Mouse (Mus musculus) mesoderm, embryonic 11.5 days (tissue): ENCODE measurements around the gene Sox5.

Experiments
- DNase-seq: peaks from one replicate; pipeline ENCODE4 v3.0.0-alpha.2; 2012; ENCODE audit warnings: low read depth, low spot score

Sox5 gene

DNA sequence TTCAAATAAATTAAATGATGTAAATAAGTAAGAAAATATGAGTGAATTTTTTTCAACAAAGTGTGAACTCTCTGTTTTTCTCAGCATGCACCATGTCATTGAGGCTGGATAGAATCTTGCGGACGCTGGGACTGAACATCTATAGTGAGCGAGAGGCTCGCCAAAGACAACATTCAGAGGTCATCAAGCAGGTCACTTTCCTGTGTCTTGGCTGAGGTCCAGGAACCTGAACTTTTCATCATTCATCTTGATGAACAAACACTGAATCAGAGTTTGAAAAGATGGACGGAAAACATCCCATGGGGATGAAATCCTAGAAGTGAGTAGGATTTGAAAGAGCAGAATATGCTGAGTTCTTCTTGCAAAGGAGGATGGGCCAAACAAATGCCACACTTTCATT lies 729.3 kb downstream of the Sox5 start:
- DNase-seq: peak; percentile 62

DNA sequence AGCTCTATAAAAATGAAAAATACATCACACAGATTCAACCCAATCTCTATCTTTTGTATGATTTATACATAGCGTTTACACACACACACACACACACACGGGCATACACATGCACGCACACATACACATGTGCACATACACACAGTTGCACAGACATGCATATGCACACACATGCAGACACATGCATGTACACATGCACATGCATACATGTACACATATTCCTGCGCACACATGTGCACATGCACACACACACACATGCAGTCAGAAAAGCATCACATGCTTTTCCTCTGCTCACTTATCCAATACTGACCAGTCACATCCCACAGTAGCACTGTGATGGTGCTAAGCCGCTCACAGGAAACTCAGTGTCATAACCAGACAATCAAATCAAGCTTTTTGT lies 730.5 kb downstream of the Sox5 start:
- no peak for DNase-seq

DNA sequence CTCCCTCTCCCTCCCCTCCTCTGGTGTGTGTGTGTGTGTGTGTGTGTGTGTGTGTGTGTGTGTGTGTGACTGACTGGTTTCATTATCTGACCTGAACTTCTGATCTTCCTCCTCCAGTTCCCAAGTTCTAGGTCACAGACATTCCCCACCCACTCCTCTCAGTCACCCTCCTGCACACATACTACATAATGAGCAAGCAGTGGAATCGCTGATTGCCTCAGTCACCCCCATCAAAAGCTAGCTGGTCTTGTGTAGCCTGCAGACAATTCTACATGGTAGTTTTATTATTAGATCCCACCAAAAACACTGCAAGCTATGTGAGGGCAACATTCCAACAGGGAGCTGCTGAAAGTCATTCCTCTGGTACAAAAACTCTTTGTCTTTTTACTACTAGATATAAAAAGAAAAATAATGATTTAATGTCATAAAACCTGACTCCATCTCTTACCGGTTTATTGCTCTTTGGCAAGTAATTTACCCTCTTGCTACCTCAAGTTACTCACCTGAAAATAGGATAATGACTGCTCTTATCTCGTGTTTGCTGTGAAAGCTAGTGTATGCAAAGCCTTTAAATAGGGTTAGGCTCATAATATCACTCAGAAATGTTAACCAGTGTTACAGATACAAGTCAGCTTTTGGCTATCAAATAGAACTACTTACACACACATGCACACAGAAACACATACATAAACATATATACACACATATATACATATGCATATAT lies 733.4 kb downstream of the Sox5 start:
- DNase-seq: no peak

DNA sequence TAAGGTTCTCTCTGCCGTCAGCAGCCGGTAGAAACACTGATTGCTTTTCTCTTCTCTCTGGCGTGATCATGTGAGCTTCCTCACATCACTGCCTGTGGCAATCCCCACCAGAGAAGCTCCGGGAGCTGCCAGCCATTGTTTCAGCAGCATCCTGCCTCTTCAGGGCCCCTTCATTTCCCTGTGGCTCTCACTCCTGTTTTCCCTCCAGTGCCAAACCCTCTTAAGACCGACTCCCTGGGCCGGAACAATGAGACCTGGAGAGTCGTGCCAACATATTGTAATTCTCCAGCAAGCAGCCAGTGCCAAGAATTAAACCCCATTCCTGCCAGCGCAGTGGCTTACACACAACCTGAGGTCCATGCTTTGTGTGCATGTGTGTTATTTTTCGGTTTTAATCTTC lies 736.3 kb downstream of the Sox5 start:
- no peak for DNase-seq

DNA sequence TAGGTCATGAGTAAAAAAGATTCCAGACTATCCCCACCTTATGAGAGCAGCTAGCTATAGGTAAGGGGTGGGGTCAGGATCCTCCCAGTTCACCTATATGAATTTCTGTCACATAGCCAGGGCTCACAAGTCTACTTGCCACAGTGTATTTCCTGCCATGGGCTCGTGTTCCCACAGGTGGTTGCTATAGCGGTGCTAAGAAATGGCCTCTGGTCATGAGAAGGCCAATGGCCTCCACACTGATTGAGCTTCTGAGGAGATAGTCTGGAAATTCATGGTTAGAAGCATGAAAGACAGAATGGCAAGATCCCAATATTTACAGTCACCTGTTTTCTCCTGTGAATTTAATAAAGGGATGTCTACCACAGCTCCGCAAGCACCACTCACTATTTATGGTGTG lies 737.4 kb downstream of the Sox5 start:
- no peak for DNase-seq

DNA sequence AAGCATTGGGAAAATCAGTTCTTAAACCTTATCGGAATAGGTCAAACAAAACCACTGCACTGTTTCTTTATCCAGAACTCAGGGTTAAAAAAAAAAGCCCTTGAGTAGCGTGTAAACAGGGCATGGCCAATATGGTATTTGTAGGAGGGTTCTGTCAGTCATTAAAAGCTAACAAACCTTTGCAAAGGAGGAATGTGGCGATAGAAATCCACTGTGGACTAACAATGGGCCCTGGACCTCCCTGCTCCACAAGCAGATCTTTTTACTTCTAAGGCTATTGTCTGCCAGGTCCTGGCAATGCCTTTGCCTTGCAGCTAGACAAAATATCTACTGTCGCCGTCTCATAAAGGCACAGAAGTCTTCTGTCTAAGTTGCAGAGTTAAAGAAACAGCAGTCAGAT lies 738.8 kb downstream of the Sox5 start:
- peak; percentile 45 for DNase-seq

DNA sequence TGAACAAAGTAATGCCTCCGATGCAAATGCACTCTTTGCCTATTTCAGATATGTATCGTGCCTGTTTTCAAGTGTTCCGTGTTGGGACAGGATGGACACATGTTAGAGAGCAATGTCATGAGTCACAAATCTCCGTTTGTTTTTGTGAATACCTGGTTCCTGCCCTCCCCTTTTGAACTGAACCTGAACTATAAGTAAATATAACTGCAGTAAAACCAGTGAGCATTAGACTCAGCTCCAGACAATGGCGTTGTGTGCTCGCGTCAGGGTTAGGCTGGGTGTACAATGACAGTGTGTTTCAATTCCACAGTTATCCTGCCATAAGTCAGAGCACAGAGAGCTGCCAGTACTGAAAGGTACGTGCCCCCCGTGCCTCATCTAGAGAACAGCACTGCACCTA lies 739.8 kb downstream of the Sox5 start:
- no peak for DNase-seq

DNA sequence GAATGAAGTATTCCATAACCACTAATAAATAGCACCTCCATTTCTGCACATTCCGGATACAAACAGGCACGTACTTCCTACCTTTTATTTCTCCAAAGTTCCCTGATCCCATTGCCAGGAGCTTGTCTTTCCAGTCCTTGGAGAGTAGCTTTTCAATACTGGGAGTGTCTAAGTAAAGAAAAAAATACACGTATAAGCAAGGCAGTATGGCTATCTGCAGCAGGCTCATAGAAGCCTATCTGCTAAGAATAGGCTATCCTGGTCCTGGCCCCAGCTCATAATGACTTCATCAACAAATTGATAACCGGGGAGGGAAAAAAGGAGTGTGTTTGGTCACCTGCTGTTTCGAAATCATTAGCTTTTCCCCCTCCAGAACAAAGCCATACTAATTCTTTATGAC lies 740.6 kb downstream of the Sox5 start:
- no peak for DNase-seq

DNA sequence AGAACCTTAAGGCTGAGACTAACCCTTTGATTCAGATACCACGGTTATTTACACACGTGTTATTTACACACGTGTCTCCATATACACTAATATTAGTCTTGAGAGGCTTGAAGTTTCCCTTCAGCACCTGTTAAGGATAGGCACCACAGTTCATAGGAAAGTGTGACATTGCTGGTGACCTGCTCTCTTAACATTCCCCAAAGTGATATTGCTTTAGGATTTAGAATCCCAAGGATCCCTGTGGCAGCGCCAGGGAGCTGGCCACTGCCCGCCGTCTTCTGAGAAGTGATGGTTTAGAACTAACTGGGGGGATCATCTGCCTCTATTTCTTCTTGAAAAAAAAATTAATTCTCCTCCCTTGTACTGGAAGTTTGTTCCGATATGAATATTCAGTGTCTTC lies 741.4 kb downstream of the Sox5 start:
- no peak for DNase-seq

DNA sequence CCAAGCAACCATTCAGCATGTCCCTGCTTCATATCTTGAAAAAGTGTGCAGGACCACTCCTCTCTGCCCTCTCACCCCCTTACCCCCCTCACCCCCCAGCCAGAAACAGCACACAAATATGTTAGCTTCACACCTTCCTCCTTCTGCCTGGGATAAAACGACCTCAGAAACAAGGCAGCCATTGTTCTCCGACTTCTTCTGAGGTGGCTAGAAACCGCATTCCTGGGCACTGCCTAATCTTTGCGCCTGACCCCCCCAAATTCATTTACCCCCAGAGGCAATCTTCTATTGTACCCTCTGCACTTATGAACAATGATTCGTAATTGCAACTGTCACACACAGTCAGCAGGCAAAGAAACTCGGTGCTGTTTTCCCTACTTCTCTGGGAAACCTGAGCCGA lies 742.6 kb downstream of the Sox5 start:
- DNase-seq: peak; percentile 66

DNA sequence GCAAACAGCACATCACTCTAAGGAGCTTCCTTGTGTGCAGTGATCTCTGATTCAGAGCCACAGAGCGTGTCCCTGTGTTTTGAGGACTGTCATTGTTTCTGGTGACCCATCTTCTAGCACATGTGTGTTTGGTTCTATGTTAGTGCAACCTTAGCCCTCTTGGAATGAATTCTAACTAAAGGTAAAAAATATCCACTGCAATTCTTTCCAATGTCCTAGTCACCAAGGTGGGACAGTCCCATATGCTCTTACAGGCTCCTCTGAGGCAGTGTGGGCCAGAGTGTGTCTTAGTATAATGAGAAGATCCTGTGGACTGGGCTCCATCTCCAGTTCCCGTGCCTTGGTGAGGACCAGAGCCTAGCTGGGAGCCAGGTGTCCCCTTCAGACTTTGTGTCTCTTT lies 748.6 kb downstream of the Sox5 start:
- DNase-seq: no peak

DNA sequence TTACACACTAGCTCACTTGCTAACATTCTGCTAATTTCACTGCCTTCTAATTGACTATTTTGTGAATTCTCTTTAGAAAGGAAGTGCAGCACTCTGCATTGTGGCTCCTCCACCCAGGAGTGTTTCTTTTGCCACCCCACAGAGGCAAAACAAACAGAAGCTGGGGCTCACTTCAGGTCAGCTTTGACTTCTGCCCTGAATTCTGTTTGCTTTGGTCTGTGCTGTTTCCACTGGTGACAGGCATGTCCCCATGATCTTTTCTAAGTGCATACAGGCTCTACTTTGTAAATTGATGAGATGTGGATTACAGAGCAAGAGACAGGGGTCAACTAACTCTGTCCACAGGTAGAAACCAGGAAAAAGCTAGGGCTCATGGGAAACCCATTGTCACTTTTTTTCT lies 764.8 kb downstream of the Sox5 start:
- DNase-seq: no peak

DNA sequence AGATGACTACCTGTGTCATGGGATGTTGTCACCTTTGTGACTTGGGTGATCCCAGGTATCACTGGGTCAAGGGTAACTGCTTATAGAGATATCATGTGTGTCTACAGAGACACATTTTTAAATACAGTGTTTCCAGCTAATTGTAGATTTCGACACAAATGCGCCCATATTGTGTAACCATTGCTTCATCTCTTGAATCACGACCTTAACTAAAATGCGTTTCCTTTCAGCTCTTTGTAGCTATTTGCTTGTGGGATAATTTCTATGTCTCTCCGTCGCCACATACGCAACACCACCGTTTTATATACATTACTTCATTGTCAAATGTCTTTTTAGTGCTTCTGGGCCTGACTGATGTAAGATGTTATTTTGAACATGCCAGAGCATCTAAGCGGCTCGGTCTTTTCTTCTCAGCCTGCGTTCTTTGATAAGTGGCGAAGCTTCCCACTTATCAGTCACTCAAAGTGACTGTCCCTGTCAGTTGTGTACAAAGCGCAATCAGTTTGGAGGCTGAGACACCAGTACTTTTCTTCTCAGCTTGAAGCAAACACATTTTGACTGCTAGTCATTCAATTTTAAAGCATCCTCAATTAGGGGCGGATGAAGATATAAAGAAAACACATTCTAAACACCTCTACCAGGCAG lies 769.8 kb downstream of the Sox5 start:
- no peak for DNase-seq

DNA sequence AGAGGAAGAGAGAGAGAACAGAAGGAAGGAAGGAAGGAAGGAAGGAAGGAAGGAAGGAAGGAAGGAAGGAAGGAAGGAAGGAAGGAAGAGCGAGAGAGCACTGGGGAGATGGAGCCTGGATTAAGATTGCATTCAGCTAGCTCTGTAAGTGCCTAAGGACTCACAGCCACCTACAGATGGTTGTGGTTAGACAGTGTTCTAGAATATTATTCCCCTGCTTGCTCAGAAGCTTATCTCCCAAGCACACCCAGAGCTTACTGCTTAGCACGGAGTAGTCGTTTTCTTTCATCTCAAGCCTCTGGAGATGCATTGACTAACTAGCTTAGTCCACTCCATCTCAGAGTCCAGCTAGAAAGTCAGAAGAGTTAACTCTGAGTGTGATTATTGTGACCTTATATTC lies 770.8 kb downstream of the Sox5 start:
- DNase-seq: no peak

DNA sequence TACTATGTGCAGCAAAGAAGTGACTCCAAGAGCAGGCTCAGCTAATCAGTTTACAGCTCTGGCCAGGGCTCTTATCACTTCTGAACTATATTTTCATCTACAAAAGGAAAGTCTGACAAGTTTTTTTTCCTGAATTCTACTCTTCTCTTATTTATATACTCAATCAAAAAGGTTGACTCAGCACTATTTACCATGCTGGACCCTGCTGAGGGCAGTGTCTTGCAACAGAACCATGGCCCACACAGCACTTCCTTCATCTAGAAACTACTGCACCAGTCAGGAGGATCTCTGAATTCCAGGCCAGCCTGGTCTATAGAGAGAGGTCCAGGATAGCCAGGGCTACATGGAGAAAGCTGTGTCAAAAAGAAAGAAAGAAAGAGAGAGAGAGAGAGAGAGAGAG lies 771.5 kb downstream of the Sox5 start:
- no peak for DNase-seq

DNA sequence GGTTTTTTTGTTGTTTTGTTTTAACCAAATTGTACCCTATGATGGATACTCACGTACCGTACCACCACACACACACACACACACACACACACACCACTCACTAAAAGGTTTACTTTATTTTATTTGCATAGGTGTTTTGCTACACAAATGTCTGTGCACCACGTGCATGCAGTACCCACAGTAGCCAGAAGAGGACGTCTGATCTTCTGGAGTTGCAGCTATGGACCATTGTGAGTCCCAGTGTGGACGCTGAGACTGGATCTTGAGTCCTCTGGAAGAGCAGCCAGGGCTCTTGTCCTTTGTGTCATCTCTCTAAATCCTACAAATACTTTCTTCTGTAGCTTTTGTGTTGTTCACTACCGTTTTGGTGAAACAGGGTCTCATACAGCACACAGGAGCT lies 776.6 kb downstream of the Sox5 start:
- no peak for DNase-seq

DNA sequence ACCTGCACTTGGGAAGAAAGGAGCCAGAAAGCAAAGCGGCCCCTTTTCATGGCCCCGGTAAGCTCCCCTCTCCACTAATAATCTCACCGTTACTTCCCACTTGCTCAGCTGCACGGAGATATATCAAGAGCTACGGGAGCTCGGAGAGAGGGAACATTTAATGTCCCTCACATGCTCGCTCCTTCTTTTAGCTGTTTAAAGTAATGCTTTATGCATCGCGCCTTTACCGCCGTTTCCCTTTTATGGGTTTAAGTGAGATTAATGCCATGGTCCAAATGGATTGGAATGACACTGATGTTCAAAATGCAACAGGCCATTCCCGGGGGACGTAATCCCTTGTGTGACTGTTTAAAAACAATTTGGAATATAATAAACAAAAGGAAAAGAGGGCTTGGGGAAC lies 783.6 kb downstream of the Sox5 start:
- peak; percentile 41 for DNase-seq

DNA sequence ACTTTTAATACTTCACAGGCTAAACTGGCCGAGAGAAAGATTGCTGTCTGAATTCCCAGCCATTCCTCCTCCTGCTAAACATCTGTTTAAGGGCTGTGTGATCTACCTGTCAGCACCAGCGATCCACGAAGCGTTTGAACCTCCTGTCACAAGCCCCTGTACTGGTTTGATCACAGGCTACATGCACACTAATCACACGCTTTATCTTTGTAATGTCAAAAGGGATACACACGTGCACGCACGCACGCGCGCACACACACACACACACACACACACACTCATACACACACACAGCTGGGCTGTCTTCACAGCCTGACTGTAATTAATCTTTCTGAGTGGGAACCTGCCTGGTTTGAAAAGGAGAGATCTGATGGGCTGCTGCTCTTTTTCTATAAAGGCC lies 784.2 kb downstream of the Sox5 start:
- peak; percentile 42 for DNase-seq

DNA sequence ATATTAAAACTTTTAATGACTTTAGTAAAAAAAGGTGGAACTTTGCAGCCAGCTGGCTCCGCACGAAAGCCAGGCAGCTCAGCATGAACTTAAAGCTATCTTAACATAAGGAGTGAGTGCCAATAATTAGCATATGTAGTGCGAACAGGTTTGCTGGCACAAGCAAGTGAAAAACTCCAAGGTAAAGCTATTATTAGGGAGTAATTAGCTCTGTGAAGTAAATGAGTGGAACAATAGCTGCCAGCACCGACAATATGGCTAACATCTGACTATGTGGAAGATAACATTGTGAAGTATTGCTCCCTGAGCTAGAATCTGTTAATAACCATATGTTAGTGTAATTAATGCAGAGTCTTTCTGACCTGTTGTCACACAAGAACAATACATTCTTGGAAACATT lies 786.7 kb downstream of the Sox5 start:
- DNase-seq: no peak

DNA sequence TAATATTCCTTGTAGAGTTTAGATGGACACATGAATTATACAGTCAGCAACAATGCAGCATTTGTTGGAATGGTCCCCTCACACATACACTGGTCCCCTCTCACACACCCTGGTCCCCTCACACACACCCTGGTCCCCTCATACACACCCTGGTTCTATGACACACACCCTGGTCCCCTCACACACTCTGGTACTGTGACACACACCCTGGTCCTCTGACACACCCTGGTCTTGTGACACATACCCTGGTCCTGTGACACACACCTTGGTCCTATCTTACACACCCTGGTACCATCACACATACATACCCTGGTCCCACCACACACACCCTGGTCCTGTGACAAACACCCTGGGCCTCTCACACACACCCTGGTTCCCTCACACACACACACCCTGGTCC lies 794.2 kb downstream of the Sox5 start:
- DNase-seq: no peak

DNA sequence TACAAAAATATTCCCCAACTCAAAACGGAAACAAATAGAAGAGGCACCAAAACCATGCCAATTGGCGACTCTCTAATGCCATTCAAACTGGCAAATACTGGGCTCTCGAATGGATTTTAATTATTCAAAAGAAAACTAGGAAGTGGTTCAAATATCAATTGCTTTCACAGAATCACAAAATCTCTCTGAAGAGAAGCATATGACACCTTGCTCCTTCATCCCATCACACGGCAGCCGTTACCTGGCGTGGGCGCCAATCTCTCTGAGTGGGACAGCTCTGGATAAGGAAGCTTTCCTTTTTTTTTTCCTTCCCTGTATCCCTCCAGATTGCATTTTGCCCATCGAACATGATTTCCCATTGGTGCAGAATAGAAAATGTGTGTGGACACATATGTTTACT lies 801.6 kb downstream of the Sox5 start:
- no peak for DNase-seq

DNA sequence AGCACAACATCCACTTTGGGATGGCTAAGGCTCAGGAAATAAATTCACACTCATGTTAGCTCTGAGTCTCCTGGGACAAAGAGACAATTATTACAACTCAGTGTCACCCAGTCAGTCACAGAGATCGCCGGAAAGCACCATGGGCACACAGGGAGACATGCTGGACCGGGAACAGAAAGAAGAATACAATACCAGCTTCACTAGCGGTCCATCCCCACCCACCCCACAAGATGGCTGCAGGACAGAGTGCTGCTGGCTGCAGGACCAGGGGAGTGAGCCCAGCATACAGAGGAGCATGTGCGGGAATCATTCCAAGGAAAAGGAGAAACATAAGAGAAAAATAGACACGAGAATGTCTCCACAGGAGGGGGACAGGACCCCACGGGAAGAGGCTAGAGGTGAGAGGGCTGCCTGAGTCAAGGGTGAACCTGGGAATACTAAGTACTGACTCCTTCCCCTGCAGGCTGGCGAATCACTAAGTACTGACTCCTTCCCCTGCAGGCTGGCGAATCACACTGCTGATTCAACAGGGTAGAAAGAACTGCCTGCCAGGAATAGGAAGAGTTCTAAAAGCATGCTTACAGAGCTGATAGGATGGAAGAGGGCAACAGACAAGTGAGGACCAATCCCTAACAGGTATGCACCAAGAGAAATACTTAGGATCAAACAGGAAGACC lies 813.9 kb downstream of the Sox5 start:
- DNase-seq: no peak

DNA sequence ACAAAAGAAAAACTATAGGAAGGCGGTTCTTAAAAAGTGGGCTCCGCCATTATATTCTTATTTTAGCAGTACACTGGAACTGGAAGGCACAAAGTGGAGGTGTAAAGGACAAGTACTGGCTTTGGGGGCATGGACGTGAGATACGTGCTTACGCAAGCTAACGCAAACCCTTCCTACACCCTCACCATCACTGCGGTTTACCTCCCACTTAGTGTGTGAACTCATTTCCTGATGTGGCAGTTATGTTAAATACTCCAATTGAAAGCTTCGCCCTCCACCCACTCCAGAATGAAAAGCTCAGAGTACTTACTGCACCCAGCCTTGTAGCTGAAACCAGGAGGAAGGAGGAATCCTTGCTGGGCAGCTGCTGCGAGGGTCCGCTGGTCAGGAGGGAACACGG lies 821.3 kb downstream of the Sox5 start:
- DNase-seq: no peak
